Mouse (Mus musculus): ENCODE data around the gene Bpifa6.
"Not testable (repeated sequence)": the region's sequence is repeated elsewhere in the genome, so short reads cannot be mapped to it uniquely, and the experiment has no call there.

Bpifa6 gene

GRCm38 (mm10) chr2:153974582-153974981, at the start of gene Bpifa6:
TSS of gene Bpifa6 (plus strand) at chr2:153974945.
- DNase-seq = no peak

GRCm38 (mm10) chr2:153929871-153930413, 44.8 kb upstream of the Bpifa6 start:
- peak; percentile 88 to 90 for DNase-seq

- DNase-seq = no peak
These were observed 43.6 kb upstream of the Bpifa6 start for GRCm38 (mm10) chr2:153931125-153931524.

- DNase-seq = peak; percentile 66 to 67
These were observed 41.4 kb upstream of the Bpifa6 start for GRCm38 (mm10) chr2:153933311-153933710.

- DNase-seq = no peak
These were observed 39.4 kb upstream of the Bpifa6 start for GRCm38 (mm10) chr2:153935348-153935747.

- DNase-seq = no peak
These were observed 36.9 kb upstream of the Bpifa6 start, which contains the start of gene Bpifb4 for GRCm38 (mm10) chr2:153937843-153938242. TSS of gene Bpifb4 (plus strand) at chr2:153938212.

GRCm38 (mm10) chr2:153943537-153943936, 31.2 kb upstream of the Bpifa6 start:
- DNase-seq = peak; percentile 83 to 88

- no peak for DNase-seq
These were observed 30.2 kb upstream of the Bpifa6 start for GRCm38 (mm10) chr2:153944567-153944966.

- peak; percentile 87 to 91 for DNase-seq
These were observed 21.8 kb upstream of the Bpifa6 start for GRCm38 (mm10) chr2:153952897-153953296.

- peak; percentile 78 to 84 for DNase-seq
These were observed 20.9 kb upstream of the Bpifa6 start for GRCm38 (mm10) chr2:153953836-153954235.

GRCm38 (mm10) chr2:153962821-153963331, 11.9 kb upstream of the Bpifa6 start:
- peak; percentile 67 to 69 for DNase-seq

- peak; percentile 96 for DNase-seq
These were observed 11.4 kb upstream of the Bpifa6 start for GRCm38 (mm10) chr2:153963334-153963733.

GRCm38 (mm10) chr2:153970221-153970620, 4.5 kb upstream of the Bpifa6 start:
- DNase-seq = no peak

GRCm38 (mm10) chr2:153995770-153996169, 21.0 kb downstream of the Bpifa6 start:
- DNase-seq = peak; percentile 92 to 96

GRCm38 (mm10) chr2:154000501-154000900, 25.8 kb downstream of the Bpifa6 start:
- DNase-seq = no peak

GRCm38 (mm10) chr2:154001056-154001455, 26.3 kb downstream of the Bpifa6 start:
- DNase-seq = no peak

GRCm38 (mm10) chr2:154004456-154004855, 29.7 kb downstream of the Bpifa6 start:
- DNase-seq = no peak

GRCm38 (mm10) chr2:154005094-154005493, 30.3 kb downstream of the Bpifa6 start:
- peak in 1 of 2 experiments; percentile 17 for DNase-seq

- no peak for DNase-seq
These were observed 31.0 kb downstream of the Bpifa6 start for GRCm38 (mm10) chr2:154005734-154006133.

GRCm38 (mm10) chr2:154006331-154006730, 31.6 kb downstream of the Bpifa6 start:
- peak; percentile 34 to 37 for DNase-seq

GRCm38 (mm10) chr2:154007381-154007780, 32.6 kb downstream of the Bpifa6 start:
- no peak for DNase-seq

GRCm38 (mm10) chr2:154007965-154008364, 33.2 kb downstream of the Bpifa6 start, which contains the start of gene Bpifa2:
TSS of gene Bpifa2 (plus strand) at chr2:154008265.
- no peak for DNase-seq

GRCm38 (mm10) chr2:154017990-154018389, 43.2 kb downstream of the Bpifa6 start:
- DNase-seq = no peak

GRCm38 (mm10) chr2:154024676-154025075, 49.9 kb downstream of the Bpifa6 start:
- DNase-seq = not testable (repeated sequence)

- peak; percentile 77 to 83 for DNase-seq
These were observed 64.2 kb downstream of the Bpifa6 start for GRCm38 (mm10) chr2:154038932-154039331.
